Mouse (Mus musculus) cerebellum, adult 2 months (tissue): ENCODE measurements around the gene Sh3bp2. TPM values are rescaled to one million over a fixed set of nuclear protein-coding genes. Genes with fewer than 3 reads are reported as not detected.
A peak's percentile ranks its signal among the peaks of the same experiment; 100 is the strongest.
"Not testable (repeated sequence)": the region's sequence is repeated elsewhere in the genome, so short reads cannot be mapped to it uniquely, and the experiment has no call there.

Experiments
- DNase-seq, 2 experiments: peaks; one replicate each; pipeline ENCODE4 v3.0.0; 2021
- H3K27ac ChIP-seq: fragments of 200-500 bp; 2 replicates; pipeline ENCODE4 v1.5.1; 2012; ENCODE audit warnings: low read length, control low read depth, inconsistent platforms; ENCODE audit not compliant: insufficient read depth
- H3K27me3 ChIP-seq: fragments of 200-500 bp; 2 replicates; pipeline ENCODE4 v1.6.1; 2012; ENCODE audit warnings: inconsistent platforms, mild to moderate bottlenecking, low read length, moderate library complexity; ENCODE audit not compliant: control insufficient read depth, insufficient read depth
- H3K4me1 ChIP-seq: fragments of 200-500 bp; 2 replicates; pipeline ENCODE4 v1.6.1; 2011; ENCODE audit warnings: low read length; ENCODE audit not compliant: control insufficient read depth, insufficient read depth
- H3K4me3 ChIP-seq: fragments of 200-500 bp; replicated peaks from 2 replicates; pipeline ENCODE3; 2011; ENCODE audit warnings: mild to moderate bottlenecking, low read depth, low read length, control low read depth; ENCODE audit not compliant: insufficient read depth
- CTCF ChIP-seq: fragments of 200-500 bp; IDR thresholded peaks from 2 replicates; pipeline ENCODE4 v1.5.1; 2011; ENCODE audit warnings: low read depth, mild to moderate bottlenecking, control low read depth, low read length, moderate library complexity, borderline replicate concordance; ENCODE audit not compliant: insufficient read depth
- POLR2A ChIP-seq: fragments of 200-500 bp; IDR thresholded peaks from 2 replicates; pipeline ENCODE4 v1.6.1; 2011; ENCODE audit warnings: low read length, control low read depth, borderline replicate concordance; ENCODE audit not compliant: insufficient read depth
- WGBS: fragments of 180-500 bp; shearing (Covaris S2); methylation state at CpG from one replicate; pipeline ENCODE4 v1.1.7; 2018; 5-methylcytosine and 5-hydroxymethylcytosine counted together
- polyA plus RNA-seq: library from polyadenylated mRNA; depleted of rRNA; stranded (reverse); fragments of >200 nt; gene quantifications from 2 replicates; pipeline ENCODE4 v1.2.3, GENCODE M21; 2012

The Sh3bp2 gene
- polyA plus RNA-seq, 1 experiment, result 3.2 TPM

DNA sequence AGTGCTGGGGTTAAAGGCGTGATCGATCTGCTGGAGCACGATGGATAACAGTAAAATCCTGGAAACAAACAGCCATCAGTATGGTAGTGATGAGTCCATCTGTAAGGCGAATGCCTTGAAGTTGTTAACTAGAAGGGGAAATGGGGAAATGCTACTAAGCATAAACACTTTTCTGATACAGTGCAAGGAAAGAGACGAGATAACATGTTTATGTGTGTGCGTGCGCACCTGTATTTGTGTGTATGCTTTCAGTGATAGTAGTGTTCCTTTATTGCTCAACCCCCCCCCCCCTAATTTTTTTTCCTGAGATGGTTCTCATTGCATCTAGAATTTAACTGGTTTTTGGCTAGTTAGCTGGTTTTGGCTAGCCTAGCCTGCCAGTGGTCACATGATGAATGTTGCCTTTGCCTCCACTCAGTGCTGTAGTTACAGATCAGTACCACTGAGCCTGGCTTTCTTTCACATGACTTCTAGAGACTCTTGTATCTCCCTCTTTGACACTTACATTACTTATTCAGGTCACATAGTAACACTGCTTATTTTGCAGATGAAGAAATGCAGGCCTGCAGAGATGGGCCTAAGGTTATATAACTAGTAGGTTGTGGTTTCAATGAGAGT lies 52.5 kb downstream of the Sh3bp2 start:
- WGBS, result 94% methylated on average over 7 of the region's 7 CpGs
- Histone ChIP-seq H3K27ac (no peak overlapping the region), H3K4me1 (peaks cover 21% of the 10 kb centered on the region), H3K27me3 (no peaks in the 10 kb centered on the region), H3K4me3 (no peak overlapping the region)
- TF ChIP-seq POLR2A (no peak), CTCF (no peak)
- DNase-seq, result no peak

- WGBS, result 84% methylated on average over 3 of the region's 3 CpGs
Measured at GRCm38 (mm10) chr5:34579377-34579776, 53.7 kb downstream of the Sh3bp2 start.

GRCm38 (mm10) chr5:34581671-34582313 lies 56.2 kb downstream of the Sh3bp2 start:
- H3K4me3 ChIP-seq, result peak overlapping the region; percentile 4
- H3K4me1 ChIP-seq, result peaks cover 29% of the 10 kb centered on the region
- H3K27me3 ChIP-seq, result not testable (repeated sequence)
- DNase-seq, result peak; percentile 53 to 65
- H3K27ac ChIP-seq, result peak overlapping the region; percentile 74
- 4% methylated on average over 10 of the region's 10 CpGs for WGBS

More at GRCm38 (mm10) chr5:34579377-34579776, 53.7 kb downstream of the Sh3bp2 start:
- DNase-seq, result no peak
- peaks cover 28% of the 10 kb centered on the region for H3K4me1 ChIP-seq
- H3K4me3 ChIP-seq, result no peak overlapping the region
- TF ChIP-seq POLR2A (no peak), CTCF (no peak)
- H3K27ac ChIP-seq, result no peak overlapping the region
- no peaks in the 10 kb centered on the region for H3K27me3 ChIP-seq

DNA sequence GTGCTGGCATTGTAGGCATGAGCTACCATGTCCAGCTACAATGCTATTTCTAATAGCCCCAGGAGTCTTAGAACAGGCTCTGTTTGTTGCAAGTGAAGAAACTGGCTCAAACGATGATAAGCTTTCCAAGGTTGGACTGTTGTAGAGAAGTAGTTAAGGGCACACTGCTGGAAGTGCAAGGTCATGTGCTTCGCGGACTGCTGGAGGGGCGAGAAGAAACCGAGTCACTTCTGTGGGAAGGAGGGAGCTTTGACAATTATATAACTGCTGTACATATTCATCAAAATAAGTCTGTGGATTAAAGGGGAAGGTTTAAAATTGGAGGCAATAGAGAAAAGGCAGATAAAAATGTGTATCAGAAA lies 56.7 kb downstream of the Sh3bp2 start:
- DNase-seq, result no peak
- Histone ChIP-seq H3K4me1 (peaks cover 26% of the 10 kb centered on the region), H3K27me3 (no peaks in the 10 kb centered on the region), H3K27ac (peak overlapping the region; percentile 74), H3K4me3 (no peak overlapping the region)
- TF ChIP-seq POLR2A, result no peak
- WGBS, result 41% methylated on average over 5 of the region's 5 CpGs

DNA sequence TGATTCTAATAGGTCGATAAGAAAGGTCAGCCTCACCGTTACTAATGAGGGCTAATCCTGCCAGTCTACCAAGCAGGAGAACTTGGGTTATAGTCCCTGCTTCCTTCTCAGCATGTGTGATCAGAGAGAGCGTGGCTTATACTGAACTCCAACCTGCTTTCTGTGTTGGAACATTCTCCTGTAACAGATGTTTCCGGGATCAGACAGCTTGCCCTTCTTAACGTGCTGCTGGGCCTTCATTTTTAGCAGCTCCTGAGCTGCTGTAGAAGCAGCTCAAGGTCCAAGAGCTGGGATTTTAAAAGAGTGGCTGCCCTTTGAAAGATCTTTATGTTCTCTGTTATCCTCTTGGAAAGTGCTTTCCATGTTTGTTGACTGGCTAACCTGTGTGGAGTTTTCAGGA lies 59.6 kb downstream of the Sh3bp2 start:
- TF ChIP-seq POLR2A (no peak), CTCF (no peak)
- no peak for DNase-seq
- H3K4me1 ChIP-seq, result peaks cover 34% of the 10 kb centered on the region
- WGBS, result 25% methylated on average over 5 of the region's 5 CpGs
- peak overlapping the region; percentile 54; the same call in 1 of the 2 replicates for H3K27ac ChIP-seq
- no peaks in the 10 kb centered on the region for H3K27me3 ChIP-seq
- no peak overlapping the region for H3K4me3 ChIP-seq

- Histone ChIP-seq H3K4me1 (peaks cover 29% of the 10 kb centered on the region), H3K4me3 (no peak overlapping the region), H3K27me3 (no peaks in the 10 kb centered on the region), H3K27ac (no peak overlapping the region)
- DNase-seq, result no peak
- no peak for TF ChIP-seq CTCF
- no peak for TF ChIP-seq POLR2A
- 52% methylated on average over 5 of the region's 5 CpGs for WGBS
Measured at GRCm38 (mm10) chr5:34587881-34588280, 62.2 kb downstream of the Sh3bp2 start.

DNA sequence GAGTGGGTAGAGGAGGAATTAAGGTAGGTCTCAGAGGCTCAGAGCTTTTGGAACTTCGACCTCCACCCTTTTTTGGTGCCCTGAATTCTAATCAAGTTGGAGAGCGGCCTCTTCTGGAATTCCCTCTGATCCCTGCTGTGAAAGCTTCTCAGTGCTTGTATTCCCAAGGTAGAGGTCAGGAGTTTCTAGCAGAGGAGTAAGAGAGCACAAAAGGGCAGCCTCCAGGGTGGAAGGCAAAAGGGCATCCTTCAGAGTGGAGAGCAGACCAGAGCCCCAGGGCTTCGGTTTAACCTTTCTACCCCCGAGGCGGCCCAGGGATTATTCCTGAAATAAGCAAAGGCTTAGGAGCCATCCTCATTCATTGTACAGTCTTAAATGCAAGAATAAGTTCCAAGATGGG lies 64.4 kb downstream of the Sh3bp2 start:
- no peak for DNase-seq
- no peaks in the 10 kb centered on the region for H3K27me3 ChIP-seq
- 25% methylated on average over 5 of the region's 5 CpGs for WGBS
- H3K27ac ChIP-seq, result peak overlapping the region; percentile 47; the same call in 1 of the 2 replicates
- TF ChIP-seq POLR2A, result no peak
- TF ChIP-seq CTCF, result no peak
- H3K4me3 ChIP-seq, result no peak overlapping the region
- H3K4me1 ChIP-seq, result peaks cover 19% of the 10 kb centered on the region

- Histone ChIP-seq H3K4me3 (no peak overlapping the region), H3K27ac (no peak overlapping the region), H3K27me3 (no peaks in the 10 kb centered on the region), H3K4me1 (peaks cover 17% of the 10 kb centered on the region)
- WGBS, result 18% methylated on average over 4 of the region's 4 CpGs
- TF ChIP-seq POLR2A, result no peak
- TF ChIP-seq CTCF, result no peak
- no peak for DNase-seq
Measured at GRCm38 (mm10) chr5:34590702-34591101, 65.1 kb downstream of the Sh3bp2 start.
